Mouse (Mus musculus) A20 (cell line): ENCODE results near the gene Scn5a.

Source experiments
- DNase-seq: peaks from one replicate; pipeline ENCODE4 v3.0.0-alpha.2; 2011; ENCODE audit warnings: low read depth, low spot score

Gene Scn5a

GRCm38 (mm10) chr9:119578636-119579438 lies at the start of gene Scn5a:
Scn5a (minus strand) TSS chr9:119579016.
- DNase-seq = no peak

- DNase-seq = no peak
Observed at GRCm38 (mm10) chr9:119627227-119627626, 48.4 kb upstream of the Scn5a start.

- DNase-seq = no peak
Observed at GRCm38 (mm10) chr9:119624151-119624550, 45.3 kb upstream of the Scn5a start.

- no peak for DNase-seq
Observed at GRCm38 (mm10) chr9:119614798-119615197, 36.0 kb upstream of the Scn5a start.

GRCm38 (mm10) chr9:119610563-119611166 lies 31.8 kb upstream of the Scn5a start:
- DNase-seq = peak; percentile 4

- DNase-seq = no peak
Observed at GRCm38 (mm10) chr9:119606906-119607305, 28.1 kb upstream of the Scn5a start.

- DNase-seq = no peak
Observed at GRCm38 (mm10) chr9:119604607-119605006, 25.8 kb upstream of the Scn5a start.

GRCm38 (mm10) chr9:119598501-119598900 lies 19.7 kb upstream of the Scn5a start:
- DNase-seq = no peak

GRCm38 (mm10) chr9:119597332-119597731 lies 18.5 kb upstream of the Scn5a start:
- DNase-seq = peak; percentile 26

- no peak for DNase-seq
Observed at GRCm38 (mm10) chr9:119589592-119589991, 10.8 kb upstream of the Scn5a start.

- no peak for DNase-seq
Observed at GRCm38 (mm10) chr9:119588763-119589449, 10.1 kb upstream of the Scn5a start.

GRCm38 (mm10) chr9:119580668-119581067 lies 1.9 kb upstream of the Scn5a start:
- DNase-seq = peak; percentile 58

GRCm38 (mm10) chr9:119580187-119580586 lies 1.4 kb upstream of the Scn5a start:
- no peak for DNase-seq

GRCm38 (mm10) chr9:119578311-119578635 lies 543 bp downstream of the Scn5a start:
- DNase-seq = no peak

GRCm38 (mm10) chr9:119576977-119577376 lies 1.8 kb downstream of the Scn5a start:
- DNase-seq = no peak

- DNase-seq = no peak
Observed at GRCm38 (mm10) chr9:119575732-119576131, 3.1 kb downstream of the Scn5a start.

- no peak for DNase-seq
Observed at GRCm38 (mm10) chr9:119574366-119574765, 4.5 kb downstream of the Scn5a start.

- DNase-seq = no peak
Observed at GRCm38 (mm10) chr9:119573009-119573408, 5.8 kb downstream of the Scn5a start.

- no peak for DNase-seq
Observed at GRCm38 (mm10) chr9:119571411-119571888, 7.4 kb downstream of the Scn5a start.

GRCm38 (mm10) chr9:119570652-119571051 lies 8.2 kb downstream of the Scn5a start:
- DNase-seq = no peak

- DNase-seq = no peak
Observed at GRCm38 (mm10) chr9:119568732-119569131, 10.1 kb downstream of the Scn5a start.

- DNase-seq = no peak
Observed at GRCm38 (mm10) chr9:119567800-119568199, 11.0 kb downstream of the Scn5a start.

GRCm38 (mm10) chr9:119566214-119566613 lies 12.6 kb downstream of the Scn5a start:
- DNase-seq = no peak
